Comparison of ENCODE assay signal across 10 mouse cellular contexts in the genomic region with DNA sequence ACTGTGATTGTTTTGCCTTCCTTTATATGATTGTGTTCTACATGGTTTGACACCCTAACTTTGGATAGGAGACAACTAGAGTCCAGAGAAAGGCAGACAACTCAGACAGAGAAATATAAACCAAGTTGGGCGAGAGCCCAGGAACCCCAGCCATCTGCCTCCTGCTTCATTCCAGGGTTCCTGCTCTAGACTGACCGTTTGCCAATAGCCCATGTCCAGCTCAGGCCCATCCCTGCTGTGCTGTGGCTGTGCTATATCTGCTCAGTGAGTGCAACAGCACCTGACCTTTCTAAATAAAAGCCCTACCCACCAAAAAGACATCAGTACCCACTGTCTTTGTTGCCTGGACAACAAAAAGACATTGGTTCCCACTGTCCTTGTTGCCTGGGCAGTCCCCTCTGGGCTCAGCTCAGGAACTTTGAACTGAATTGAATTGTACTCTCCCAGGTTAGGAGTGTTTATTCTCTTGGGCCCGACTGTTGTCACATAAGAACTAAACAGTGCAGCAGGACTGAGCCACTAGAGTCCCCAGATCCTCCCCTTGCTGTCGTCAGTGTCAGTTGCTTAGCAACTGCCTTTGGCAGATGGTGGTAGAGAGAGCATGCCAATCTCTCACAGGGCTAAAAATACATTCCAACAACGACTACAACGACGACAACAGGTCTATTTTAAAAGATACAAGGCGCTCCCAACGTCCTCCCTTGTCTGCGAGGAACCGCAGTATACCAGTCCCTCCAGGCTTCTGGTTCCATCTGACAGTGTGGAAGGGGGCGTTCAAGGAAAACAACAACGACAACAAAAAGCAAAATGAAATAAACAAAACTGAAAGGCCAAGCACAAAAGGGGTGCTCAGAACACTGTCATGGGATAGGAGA. TPM values are rescaled to one million over a fixed set of nuclear protein-coding genes. Genes with fewer than 3 reads are reported as not detected.
DNase-seq lines count a peak whose midpoint lies in the region; ATAC-seq and TF ChIP-seq lines count a peak whose summit lies in the region.
"Had no signal": no experiment of that assay in that cellular context is flagged by ENCODE, and none has a peak within 500 bp of the region (broad histone marks: within the 10 kb centered on the region; RNA-seq: fewer than 3 reads in every experiment).

No protein-coding gene starts in this region.

- TF ChIP-seq EP300 in stomach, postnatal 0 days (optimal IDR thresholded peaks at IDR 0.05) = no peak

- ATAC-seq in kidney, embryonic 14.5 days (ENCODE audit: low FRiP score, low TSS enrichment) = no peak
- ATAC-seq in embryonic facial prominence, embryonic 14.5 days (ENCODE audit: low read depth) = peak; percentile 87
- ATAC-seq in midbrain, embryonic 11.5 days (ENCODE audit: low FRiP score) = peak; percentile 73
- no peak for ATAC-seq in stomach, postnatal 0 days (ENCODE audit: low FRiP score, low TSS enrichment)

- H3K27ac ChIP-seq in kidney, embryonic 14.5 days (ENCODE audit: low read depth, low read length) = no peak overlapping the region
- H3K27ac ChIP-seq in embryonic facial prominence, embryonic 14.5 days (replicated peaks; ENCODE audit: low read depth, low read length) = peak overlapping the region; percentile 53; the same call in 1 of the 2 replicates
- H3K27ac ChIP-seq in heart, embryonic 10.5 days = peak overlapping the region; percentile 79
- peak overlapping the region; percentile 63; the same call in 1 of the 2 replicates for H3K27ac ChIP-seq in midbrain, embryonic 11.5 days (ENCODE audit: low read depth, low read length)
- 0 out of 2 replicates have a peak overlapping the region, but pooled peaks have one; percentile 18 for H3K27ac ChIP-seq in stomach, postnatal 0 days (replicated peaks)
- H3K27ac ChIP-seq: embryonic facial prominence, embryonic 12.5 days had no signal

- H3K9ac ChIP-seq in kidney, embryonic 14.5 days (ENCODE audit: low read depth, low read length) = no peak overlapping the region
- H3K9ac ChIP-seq in embryonic facial prominence, embryonic 14.5 days (ENCODE audit: low read depth, low read length) = no peak overlapping the region
- no peak overlapping the region for H3K9ac ChIP-seq in midbrain, embryonic 11.5 days (ENCODE audit: low read length)
- no peak overlapping the region for H3K9ac ChIP-seq in stomach, postnatal 0 days (ENCODE audit: low read length)
- H3K9ac ChIP-seq: embryonic facial prominence, embryonic 12.5 days had no signal

- TF ChIP-seq CTCF in stomach, postnatal 0 days (IDR thresholded peaks at IDR 0.05; ENCODE audit: low read depth) = no peak

- H3K36me3 ChIP-seq in kidney, embryonic 14.5 days (ENCODE audit: control insufficient read depth, insufficient read depth, low read length) = no peaks in the 10 kb centered on the region
- H3K36me3 ChIP-seq in embryonic facial prominence, embryonic 14.5 days (ENCODE audit: control insufficient read depth, insufficient read depth, low read length) = no peaks in the 10 kb centered on the region
- H3K36me3 ChIP-seq in heart, embryonic 10.5 days = 0 out of 2 replicates have a peak, but pooled peaks cover 4% of the 10 kb centered on the region
- no peaks in the 10 kb centered on the region for H3K36me3 ChIP-seq in midbrain, embryonic 11.5 days (ENCODE audit: control insufficient read depth, insufficient read depth, low read length)
- H3K36me3 ChIP-seq in stomach, postnatal 0 days (ENCODE audit: control insufficient read depth, insufficient read depth, low read length) = no peaks in the 10 kb centered on the region
- H3K36me3 ChIP-seq: embryonic facial prominence, embryonic 12.5 days had no signal

- no peak overlapping the region for H3K4me2 ChIP-seq in kidney, embryonic 14.5 days (replicated peaks; ENCODE audit: low read depth, low read length)
- H3K4me2 ChIP-seq in embryonic facial prominence, embryonic 14.5 days (ENCODE audit: low read depth, low read length) = no peak overlapping the region
- no peak overlapping the region for H3K4me2 ChIP-seq in midbrain, embryonic 11.5 days
- H3K4me2 ChIP-seq in stomach, postnatal 0 days (replicated peaks; ENCODE audit: low read depth) = no peak overlapping the region
- H3K4me2 ChIP-seq: embryonic facial prominence, embryonic 12.5 days had no signal

- H3K27me3 ChIP-seq in kidney, embryonic 14.5 days (ENCODE audit: control insufficient read depth, insufficient read depth, low read length) = no peaks in the 10 kb centered on the region
- no peaks in the 10 kb centered on the region for H3K27me3 ChIP-seq in embryonic facial prominence, embryonic 14.5 days (replicated peaks; ENCODE audit: control insufficient read depth, insufficient read depth, low read length)
- H3K27me3 ChIP-seq in heart, embryonic 10.5 days (ENCODE audit: insufficient read depth, poor library complexity, severe bottlenecking) = no peaks in the 10 kb centered on the region
- no peaks in the 10 kb centered on the region for H3K27me3 ChIP-seq in midbrain, embryonic 11.5 days (ENCODE audit: control insufficient read depth, insufficient read depth, low read length)
- H3K27me3 ChIP-seq in stomach, postnatal 0 days (ENCODE audit: control insufficient read depth, insufficient read depth, low read length) = no peaks in the 10 kb centered on the region
- H3K27me3 ChIP-seq: embryonic facial prominence, embryonic 12.5 days had no signal

- 0 out of 2 replicates have a peak, but pooled peaks cover 7% of the 10 kb centered on the region for H3K4me1 ChIP-seq in kidney, embryonic 14.5 days (ENCODE audit: control insufficient read depth, insufficient read depth, low read length)
- H3K4me1 ChIP-seq in embryonic facial prominence, embryonic 14.5 days (ENCODE audit: control insufficient read depth, insufficient read depth, low read length) = peaks cover 9% of the 10 kb centered on the region
- peaks cover 30% of the 10 kb centered on the region for H3K4me1 ChIP-seq in heart, embryonic 10.5 days
- H3K4me1 ChIP-seq in midbrain, embryonic 11.5 days (ENCODE audit: control insufficient read depth, insufficient read depth, low read length) = peaks cover 20% of the 10 kb centered on the region
- no peaks in the 10 kb centered on the region for H3K4me1 ChIP-seq in stomach, postnatal 0 days (replicated peaks; ENCODE audit: control insufficient read depth, insufficient read depth)

- peaks cover 6% of the 10 kb centered on the region; the same call in 1 of the 2 replicates for H3K9me3 ChIP-seq in kidney, embryonic 14.5 days (ENCODE audit: control insufficient read depth, low read length)
- peaks cover 14% of the 10 kb centered on the region for H3K9me3 ChIP-seq in embryonic facial prominence, embryonic 14.5 days (ENCODE audit: control insufficient read depth, low read length)
- 0 out of 2 replicates have a peak, but pooled peaks cover 5% of the 10 kb centered on the region for H3K9me3 ChIP-seq in heart, embryonic 10.5 days
- peaks cover 5% of the 10 kb centered on the region; the same call in 1 of the 2 replicates for H3K9me3 ChIP-seq in midbrain, embryonic 11.5 days (ENCODE audit: control insufficient read depth, low read length)
- H3K9me3 ChIP-seq in stomach, postnatal 0 days (ENCODE audit: control insufficient read depth, low read length) = no peaks in the 10 kb centered on the region

- DNase-seq in kidney, postnatal 14 days = peak; percentile 20
- DNase-seq in embryonic facial prominence, embryonic 14.5 days (ENCODE audit: low spot score) = peak; percentile 83
- peak; percentile 86 for DNase-seq in heart, embryonic 10.5 days (ENCODE audit: low spot score)
- peak; percentile 74 to 76 for DNase-seq in layer of hippocampus, postnatal 10 days (ENCODE audit: low spot score in 2 of 2)
- DNase-seq in midbrain, embryonic 11.5 days (ENCODE audit: low spot score, missing footprints) = peak; percentile 92
- DNase-seq in stomach, postnatal 0 days (ENCODE audit: low spot score) = peak; percentile 12
- DNase-seq in spleen, postnatal 10 days (ENCODE audit: low spot score in 2 of 2) = no peak

- WGBS in kidney, embryonic 14.5 days = 58% methylated on average over 13 of the region's 13 CpGs
- WGBS in embryonic facial prominence, embryonic 14.5 days = 45% methylated on average over 13 of the region's 13 CpGs
- 33% methylated on average over 13 of the region's 13 CpGs for WGBS in heart, embryonic 10.5 days
- WGBS in midbrain, embryonic 11.5 days = 47% methylated on average over 13 of the region's 13 CpGs
- WGBS in stomach, postnatal 0 days = 49% methylated on average over 13 of the region's 13 CpGs

- H3K4me3 ChIP-seq in kidney, embryonic 14.5 days (ENCODE audit: low read length) = no peak overlapping the region
- H3K4me3 ChIP-seq in embryonic facial prominence, embryonic 14.5 days (ENCODE audit: low read depth, low read length) = no peak overlapping the region
- peak overlapping the region; percentile 6; the same call in 1 of the 2 replicates for H3K4me3 ChIP-seq in heart, embryonic 10.5 days
- no peak overlapping the region for H3K4me3 ChIP-seq in midbrain, embryonic 11.5 days (ENCODE audit: low read depth, low read length)
- no peak overlapping the region for H3K4me3 ChIP-seq in stomach, postnatal 0 days (ENCODE audit: low read depth, low read length)
- H3K4me3 ChIP-seq: embryonic facial prominence, embryonic 12.5 days had no signal

RNA-seq across cellular contexts. Expression of a gene that starts 33.9 kb away (rescaled TPM):
- not detected in 2 replicates for polyA plus RNA-seq in kidney, embryonic 14.5 days (2014; fragmentation: Nextera tagmentation; extraction: Ambion mirVana)
- polyA plus RNA-seq in embryonic facial prominence, embryonic 14.5 days (2014; fragmentation: Nextera tagmentation; extraction: Ambion mirVana) = 0.16 and 0.42 TPM in 2 replicates
- polyA plus RNA-seq in heart, embryonic 10.5 days (2016; fragmentation: Nextera tagmentation; extraction: Ambion mirVana) = not detected in 2 replicates
- total RNA-seq in layer of hippocampus, postnatal 10 days (2021) = 1 to 10 TPM in 1 of 2 experiments, under 1 TPM in 1; 0.78 to 2.2 TPM
- not detected in 2 replicates for polyA plus RNA-seq in midbrain, embryonic 11.5 days (2014; fragmentation: Nextera tagmentation; extraction: Ambion mirVana)
- 0.41 and 0.50 TPM in 2 replicates for polyA plus RNA-seq in stomach, postnatal 0 days (2015; fragmentation: Nextera tagmentation; extraction: Ambion mirVana)
- polyA plus RNA-seq: liver, embryonic 16.5 days had no signal

Comparison
In these comparisons a context has a peak if more than half of its experiments do, and no peak if none do; other contexts are left out.
1. DNase-seq: peak in kidney, postnatal 14 days (single experiment), embryonic facial prominence, embryonic 14.5 days (single experiment), heart, embryonic 10.5 days (single experiment), layer of hippocampus, postnatal 10 days (2 of 2), midbrain, embryonic 11.5 days (single experiment) and stomach, postnatal 0 days (single experiment); none in spleen, postnatal 10 days (0 of 2).
2. ATAC-seq: peak in embryonic facial prominence, embryonic 14.5 days (single experiment) and midbrain, embryonic 11.5 days (single experiment); none in kidney, embryonic 14.5 days (single experiment) and stomach, postnatal 0 days (single experiment).